Mouse (Mus musculus) urinary bladder, adult 2 months (tissue): ENCODE results near the gene Smg9. TPM values are rescaled to one million over a fixed set of nuclear protein-coding genes. Genes with fewer than 3 reads are reported as not detected.

ENCODE experiments used
- polyA plus RNA-seq: library from polyadenylated mRNA; depleted of rRNA; stranded (reverse); fragments of >200 nt; gene quantifications from 2 replicates; pipeline ENCODE4 v1.2.3, GENCODE M21; 2012; rRNA removed

The Smg9 gene
- polyA plus RNA-seq, 1 experiment, result 37.7 TPM

Other genes starting within 250 kb of the Smg9 start
- 1.1 TPM in 2 replicates for gene Zfp114, start 224.6 kb upstream of the Smg9 start, polyA plus RNA-seq
- 4.6 and 5.5 TPM in 2 replicates for gene Zfp111, start 188.2 kb upstream of the Smg9 start, polyA plus RNA-seq
- gene Zfp109, start 162.1 kb upstream of the Smg9 start, polyA plus RNA-seq, result 4.1 and 4.2 TPM in 2 replicates
- gene Zfp108, start 144.8 kb upstream of the Smg9 start, polyA plus RNA-seq, result 3.1 TPM in 2 replicates
- gene Zfp93, start 129.2 kb upstream of the Smg9 start, polyA plus RNA-seq, result 6.0 and 6.4 TPM in 2 replicates
- gene Zfp61, start 98.4 kb upstream of the Smg9 start, polyA plus RNA-seq, result 16.1 and 18.1 TPM in 2 replicates
- gene Zfp94, start 83.0 kb upstream of the Smg9 start, polyA plus RNA-seq, result 10.5 and 11.0 TPM in 2 replicates
- gene Tescl, start 65.7 kb upstream of the Smg9 start, polyA plus RNA-seq, result 0.19 TPM in 2 replicates
- gene Lypd5, start 50.4 kb upstream of the Smg9 start, polyA plus RNA-seq, result not detected in 2 replicates
- gene Kcnn4, start 29.4 kb upstream of the Smg9 start, polyA plus RNA-seq, result 47.4 and 50.6 TPM in 2 replicates
- 0.03 TPM in 1 of 2 replicates, not detected in the other for gene Irgc1, start 52.7 kb downstream of the Smg9 start, polyA plus RNA-seq
- 18.8 and 28.9 TPM in 2 replicates for gene Plaur, start 62.9 kb downstream of the Smg9 start, polyA plus RNA-seq
- gene Cadm4, start 82.4 kb downstream of the Smg9 start, polyA plus RNA-seq, result 10.0 and 19.2 TPM in 2 replicates
- 10.0 and 10.7 TPM in 2 replicates for gene Zfp428, start 107.4 kb downstream of the Smg9 start, polyA plus RNA-seq
- gene AC161166.1, start 112.8 kb downstream of the Smg9 start, polyA plus RNA-seq, result not detected in 2 replicates
- 10.8 and 12.4 TPM in 2 replicates for gene Irgq, start 131.1 kb downstream of the Smg9 start, polyA plus RNA-seq
- gene Pinlyp, start 146.5 kb downstream of the Smg9 start, polyA plus RNA-seq, result 0.10 and 0.21 TPM in 2 replicates
- 32.5 and 33.5 TPM in 2 replicates for gene Xrcc1, start 146.7 kb downstream of the Smg9 start, polyA plus RNA-seq
- 59.0 and 67.0 TPM in 2 replicates for gene Ethe1, start 187.9 kb downstream of the Smg9 start, polyA plus RNA-seq
- 0.44 and 0.83 TPM in 2 replicates for gene Zfp575, start 188.0 kb downstream of the Smg9 start, polyA plus RNA-seq
- 6.8 and 7.9 TPM in 2 replicates for gene Phldb3, start 211.1 kb downstream of the Smg9 start, polyA plus RNA-seq
- gene Lypd3, start 236.9 kb downstream of the Smg9 start, polyA plus RNA-seq, result 47.0 and 53.2 TPM in 2 replicates